Mouse (Mus musculus) forebrain, embryonic 16.5 days (tissue): ENCODE measurements at regions not wholly inside any gene's neighbourhood (a gene's known extent, or its start where the extent isn't known, plus 50 kb on each side); places are given as distances from the start of the nearest gene placed in this dataset.

Source experiments
- ATAC-seq: fragments of 200-750 bp; cut with Nextera tagmentation; 2 replicates; pipeline ENCODE4 v1.8.0; 2017; ENCODE audit warnings: mild to moderate bottlenecking, moderate library complexity
- H3K27ac ChIP-seq: fragments of 300-500 bp; sonication (generic); 2 replicates; pipeline ENCODE4 v1.5.1; 2014; ENCODE audit warnings: low read length, control low read depth
- H3K27me3 ChIP-seq: fragments of 300-500 bp; sonication (generic); replicated peaks from 2 replicates; pipeline ENCODE4 v1.6.1; 2014; ENCODE audit warnings: low read length; ENCODE audit not compliant: control insufficient read depth, insufficient read depth
- H3K36me3 ChIP-seq: fragments of 300-500 bp; sonication (generic); 2 replicates; pipeline ENCODE4 v1.6.1; 2014; ENCODE audit not compliant: control insufficient read depth, insufficient read depth
- H3K4me1 ChIP-seq: fragments of 300-500 bp; sonication (generic); replicated peaks from 2 replicates; pipeline ENCODE4 v1.6.1; 2014; ENCODE audit warnings: low read length; ENCODE audit not compliant: control insufficient read depth, insufficient read depth
- H3K4me2 ChIP-seq: fragments of 300-500 bp; sonication (generic); 2 replicates; pipeline ENCODE4 v1.6.1; 2014; ENCODE audit warnings: mild to moderate bottlenecking, low read length, control low read depth
- H3K4me3 ChIP-seq: fragments of 300-500 bp; sonication (generic); replicated peaks from 2 replicates; pipeline ENCODE4 v1.5.1; 2014; ENCODE audit warnings: mild to moderate bottlenecking, low read length, control low read depth
- H3K9ac ChIP-seq: fragments of 300-500 bp; sonication (generic); replicated peaks from 2 replicates; pipeline ENCODE4 v1.6.1; 2014; ENCODE audit warnings: low read depth, low read length, control low read depth
- H3K9me3 ChIP-seq: fragments of 300-500 bp; sonication (generic); 2 replicates; pipeline ENCODE4 v1.6.1; 2016; ENCODE audit warnings: low read length; ENCODE audit not compliant: control insufficient read depth
- WGBS: fragments of 180-500 bp; shearing (Covaris S2); extraction: QIAGEN DNeasy Blood & Tissue Kit; methylation state at CpG from one replicate; pipeline ENCODE4 v1.1.7; 2014; 5-methylcytosine and 5-hydroxymethylcytosine counted together

GRCm38 (mm10) chr15:62461398-62462051 is 1383.5 kb downstream of the Gsdmc2 start:
- Histone ChIP-seq H3K9ac (no peak overlapping the region), H3K4me3 (no peak overlapping the region), H3K27ac (no peak overlapping the region), H3K9me3 (no peaks in the 10 kb centered on the region), H3K4me2 (no peak overlapping the region), H3K4me1 (peaks cover 13% of the 10 kb centered on the region), H3K36me3 (no peaks in the 10 kb centered on the region), H3K27me3 (no peaks in the 10 kb centered on the region)
- ATAC-seq: no peak
- 90% methylated on average over 7 of the region's 7 CpGs for WGBS

GRCm38 (mm10) chr15:62460724-62461123 is 1384.3 kb downstream of the Gsdmc2 start:
- ATAC-seq: no peak
- Histone ChIP-seq H3K27ac (no peak overlapping the region), H3K9ac (no peak overlapping the region), H3K4me2 (no peak overlapping the region), H3K27me3 (no peaks in the 10 kb centered on the region), H3K4me1 (peaks cover 13% of the 10 kb centered on the region), H3K9me3 (no peaks in the 10 kb centered on the region), H3K36me3 (no peaks in the 10 kb centered on the region), H3K4me3 (no peak overlapping the region)
- 68% methylated on average over 2 of the region's 2 CpGs for WGBS

- Histone ChIP-seq H3K27ac (no peak overlapping the region), H3K36me3 (no peaks in the 10 kb centered on the region), H3K9ac (no peak overlapping the region), H3K9me3 (no peaks in the 10 kb centered on the region), H3K27me3 (no peaks in the 10 kb centered on the region), H3K4me1 (peaks cover 13% of the 10 kb centered on the region), H3K4me3 (no peak overlapping the region), H3K4me2 (no peak overlapping the region)
- WGBS: 71% methylated on average over 6 of the region's 6 CpGs
- no peak for ATAC-seq
These were observed 1384.9 kb downstream of the Gsdmc2 start for GRCm38 (mm10) chr15:62460026-62460607.

- no peak overlapping the region for H3K4me2 ChIP-seq
- no peaks in the 10 kb centered on the region for H3K27me3 ChIP-seq
- H3K9me3 ChIP-seq: no peaks in the 10 kb centered on the region
- H3K4me3 ChIP-seq: no peak overlapping the region
- no peak overlapping the region for H3K27ac ChIP-seq
- H3K4me1 ChIP-seq: peaks cover 9% of the 10 kb centered on the region
- no peak for ATAC-seq
- no peak overlapping the region for H3K9ac ChIP-seq
- 66% methylated on average over 2 of the region's 2 CpGs for WGBS
- no peaks in the 10 kb centered on the region for H3K36me3 ChIP-seq
These were observed 1387.0 kb downstream of the Gsdmc2 start for GRCm38 (mm10) chr15:62457990-62458389.

- Histone ChIP-seq H3K27ac (no peak overlapping the region), H3K27me3 (no peaks in the 10 kb centered on the region), H3K4me1 (0 out of 2 replicates have a peak, but pooled peaks cover 2% of the 10 kb centered on the region), H3K9me3 (no peaks in the 10 kb centered on the region), H3K4me3 (no peak overlapping the region), H3K4me2 (no peak overlapping the region), H3K9ac (no peak overlapping the region), H3K36me3 (no peaks in the 10 kb centered on the region)
- ATAC-seq: no peak
- 70% methylated on average over 4 of the region's 4 CpGs for WGBS
These were observed 1387.8 kb downstream of the Gsdmc2 start for GRCm38 (mm10) chr15:62457051-62457664.

GRCm38 (mm10) chr15:62456020-62456419 is 1389.0 kb downstream of the Gsdmc2 start:
- 53% methylated on average over 1 of the region's 1 CpGs for WGBS
- H3K27ac ChIP-seq: no peak overlapping the region
- ATAC-seq: no peak
- no peak overlapping the region for H3K4me3 ChIP-seq
- H3K27me3 ChIP-seq: no peaks in the 10 kb centered on the region
- no peaks in the 10 kb centered on the region for H3K9me3 ChIP-seq
- no peaks in the 10 kb centered on the region for H3K36me3 ChIP-seq
- 0 out of 2 replicates have a peak, but pooled peaks cover 2% of the 10 kb centered on the region for H3K4me1 ChIP-seq
- no peak overlapping the region for H3K4me2 ChIP-seq
- H3K9ac ChIP-seq: no peak overlapping the region

GRCm38 (mm10) chr15:62448116-62448515 is 1396.9 kb downstream of the Gsdmc2 start:
- no peaks in the 10 kb centered on the region for H3K36me3 ChIP-seq
- no peak overlapping the region for H3K27ac ChIP-seq
- no peaks in the 10 kb centered on the region for H3K9me3 ChIP-seq
- H3K27me3 ChIP-seq: no peaks in the 10 kb centered on the region
- no peak for ATAC-seq
- WGBS: 77% methylated on average over 3 of the region's 3 CpGs
- no peak overlapping the region for H3K4me2 ChIP-seq
- H3K4me3 ChIP-seq: no peak overlapping the region
- H3K4me1 ChIP-seq: no peaks in the 10 kb centered on the region
- H3K9ac ChIP-seq: no peak overlapping the region

- ATAC-seq: no peak
- H3K27me3 ChIP-seq: no peaks in the 10 kb centered on the region
- no peaks in the 10 kb centered on the region for H3K4me1 ChIP-seq
- H3K4me2 ChIP-seq: no peak overlapping the region
- no peaks in the 10 kb centered on the region for H3K36me3 ChIP-seq
- no peak overlapping the region for H3K4me3 ChIP-seq
- H3K9me3 ChIP-seq: no peaks in the 10 kb centered on the region
- WGBS: 79% methylated on average over 5 of the region's 5 CpGs
- H3K9ac ChIP-seq: no peak overlapping the region
- H3K27ac ChIP-seq: no peak overlapping the region
These were observed 1405.8 kb downstream of the Gsdmc2 start for GRCm38 (mm10) chr15:62439211-62439610.

- WGBS: 90% methylated on average over 5 of the region's 5 CpGs
- H3K36me3 ChIP-seq: no peaks in the 10 kb centered on the region
- no peak overlapping the region for H3K4me3 ChIP-seq
- H3K27ac ChIP-seq: no peak overlapping the region
- ATAC-seq: no peak
- no peaks in the 10 kb centered on the region for H3K4me1 ChIP-seq
- H3K27me3 ChIP-seq: no peaks in the 10 kb centered on the region
- H3K9ac ChIP-seq: no peak overlapping the region
- no peak overlapping the region for H3K4me2 ChIP-seq
- no peaks in the 10 kb centered on the region for H3K9me3 ChIP-seq
These were observed 1408.3 kb downstream of the Gsdmc2 start for GRCm38 (mm10) chr15:62436631-62437030.
